ENCODE assay signal across 9 mouse cellular contexts in genomic region chr9:40449610-40450416, GRCm38 (mm10).
DNase-seq lines count a peak whose midpoint lies in the region; ATAC-seq and TF ChIP-seq lines count a peak whose summit lies in the region.
"Had no signal": no experiment of that assay in that cellular context is flagged by ENCODE, and none has a peak within 500 bp of the region (broad histone marks: within the 10 kb centered on the region; RNA-seq: fewer than 3 reads in every experiment).

No protein-coding gene starts in this region.

- no peak for TF ChIP-seq CTCF in hindbrain, postnatal 0 days (IDR thresholded peaks at IDR 0.05; ENCODE audit: low read depth)

- no peak overlapping the region for H3K27ac ChIP-seq in hindbrain, postnatal 0 days
- no peak overlapping the region for H3K27ac ChIP-seq in hindbrain, embryonic 14.5 days

- 59% methylated on average over 10 of the region's 10 CpGs for WGBS in hindbrain, postnatal 0 days
- 76% methylated on average over 10 of the region's 10 CpGs for WGBS in hindbrain, embryonic 14.5 days

- intact Hi-C loops in left cerebral cortex, postnatal 25 days (cut with DNase I) = loop anchor here (1.0 to 5.0 kb wide), 3 partner anchors 33 to 105 kb away; no protein-coding TSS in a partner anchor

- ATAC-seq in hindbrain, postnatal 0 days = peak; percentile 48; the same call in 1 of the 2 replicates
- ATAC-seq in hindbrain, embryonic 14.5 days (ENCODE audit: low FRiP score) = no peak
- ATAC-seq: lung, postnatal 0 days had no signal

- DNase-seq in hindbrain, postnatal 0 days (ENCODE audit: low spot score) = peak; percentile 28
- DNase-seq in hindbrain, embryonic 14.5 days (ENCODE audit: low spot score) = no peak
- peak; percentile 28 for DNase-seq in T-cell, adult 2 months (ENCODE audit: low spot score)
- DNase-seq in left cerebral cortex, postnatal 25 days (ENCODE audit: low spot score in 2 of 2) = peak; percentile 29 to 90
- DNase-seq in right cerebral cortex, postnatal 25 days = peak; percentile 55
- DNase-seq in cerebellum, adult 11 months = no peak
- no peak for DNase-seq in adrenal gland, adult 8-10 months
- DNase-seq in kidney, adult 18-20 months = no peak

- H3K4me2 ChIP-seq in hindbrain, postnatal 0 days (ENCODE audit: low read depth, low read length) = no peak overlapping the region
- no peak overlapping the region for H3K4me2 ChIP-seq in hindbrain, embryonic 14.5 days (replicated peaks)

- no peaks in the 10 kb centered on the region for H3K9me3 ChIP-seq in hindbrain, postnatal 0 days (ENCODE audit: low read length)
- no peaks in the 10 kb centered on the region for H3K9me3 ChIP-seq in hindbrain, embryonic 14.5 days (ENCODE audit: control insufficient read depth, low read length)

- no peaks in the 10 kb centered on the region for H3K36me3 ChIP-seq in hindbrain, postnatal 0 days (ENCODE audit: insufficient read depth, low read length)
- H3K36me3 ChIP-seq in hindbrain, embryonic 14.5 days (replicated peaks; ENCODE audit: control insufficient read depth, insufficient read depth) = no peaks in the 10 kb centered on the region

- H3K9ac ChIP-seq in hindbrain, postnatal 0 days (replicated peaks; ENCODE audit: low read length) = no peak overlapping the region
- H3K9ac ChIP-seq in hindbrain, embryonic 14.5 days = no peak overlapping the region

- H3K4me3 ChIP-seq in hindbrain, postnatal 0 days (ENCODE audit: low read length) = no peak overlapping the region
- no peak overlapping the region for H3K4me3 ChIP-seq in hindbrain, embryonic 14.5 days (replicated peaks; ENCODE audit: low read length)

- no peaks in the 10 kb centered on the region for H3K27me3 ChIP-seq in hindbrain, postnatal 0 days (ENCODE audit: insufficient read depth, low read length)
- peaks cover 7% of the 10 kb centered on the region for H3K27me3 ChIP-seq in hindbrain, embryonic 14.5 days (ENCODE audit: control insufficient read depth, insufficient read depth, low read length)

- peaks cover 4% of the 10 kb centered on the region; the same call in 1 of the 2 replicates for H3K4me1 ChIP-seq in hindbrain, postnatal 0 days (ENCODE audit: insufficient read depth, low read length)
- no peaks in the 10 kb centered on the region for H3K4me1 ChIP-seq in hindbrain, embryonic 14.5 days (replicated peaks; ENCODE audit: control insufficient read depth, insufficient read depth, low read length)

Comparison
In these comparisons a context has a peak if more than half of its experiments do, and no peak if none do; other contexts are left out.
1. DNase-seq: peak in hindbrain, postnatal 0 days (single experiment), T-cell, adult 2 months (single experiment), left cerebral cortex, postnatal 25 days (2 of 2) and right cerebral cortex, postnatal 25 days (single experiment); none in hindbrain, embryonic 14.5 days (single experiment), cerebellum, adult 11 months (single experiment), adrenal gland, adult 8-10 months (single experiment) and kidney, adult 18-20 months (single experiment).